ENCODE assay signal across 9 mouse cellular contexts in genomic region chr14:16840951-16841596, GRCm38 (mm10). TPM values are rescaled to one million over a fixed set of nuclear protein-coding genes. Genes with fewer than 3 reads are reported as not detected.
A peak's percentile ranks its signal among the peaks of the same experiment; 100 is the strongest.
DNase-seq lines count a peak whose midpoint lies in the region; ATAC-seq lines count a peak whose summit lies in the region.
"Had no signal": no experiment of that assay in that cellular context is flagged by ENCODE, and none has a peak within 500 bp of the region (broad histone marks: within the 10 kb centered on the region; RNA-seq: fewer than 3 reads in every experiment).

No protein-coding gene starts in this region.

- no peak overlapping the region for H3K4me3 ChIP-seq in forebrain, embryonic 13.5 days
- H3K4me3 ChIP-seq in forebrain, embryonic 12.5 days (replicated peaks): no peak overlapping the region

- H3K27me3 ChIP-seq in forebrain, embryonic 13.5 days: no peaks in the 10 kb centered on the region
- H3K27me3 ChIP-seq in forebrain, embryonic 12.5 days: no peaks in the 10 kb centered on the region

- H3K36me3 ChIP-seq in forebrain, embryonic 13.5 days (ENCODE audit: poor library complexity, severe bottlenecking): no peaks in the 10 kb centered on the region
- no peaks in the 10 kb centered on the region for H3K36me3 ChIP-seq in forebrain, embryonic 12.5 days (replicated peaks)

- DNase-seq in ovary, postnatal 36 days (ENCODE audit: low spot score): peak; percentile 16
- no peak for DNase-seq in ovary, adult 18-20 months (ENCODE audit: low spot score)
- DNase-seq in heart, postnatal 10 days: peak; percentile 66 to 70
- DNase-seq in layer of hippocampus, postnatal 36 days: peak; percentile 59
- DNase-seq in right cerebral cortex, postnatal 4 days: peak; percentile 55
- no peak for DNase-seq in thymus, postnatal 25 days

- intact Hi-C loops in heart, postnatal 10 days (cut with DNase I): loop anchor here (10.0 kb wide), 1 partner anchor 406 kb away; no protein-coding TSS in a partner anchor

- ATAC-seq in forebrain, embryonic 13.5 days: peak; percentile 88
- ATAC-seq in forebrain, embryonic 12.5 days (ENCODE audit: low FRiP score): no peak

- no peaks in the 10 kb centered on the region for H3K4me1 ChIP-seq in forebrain, embryonic 13.5 days
- H3K4me1 ChIP-seq in forebrain, embryonic 12.5 days: no peaks in the 10 kb centered on the region

- no peaks in the 10 kb centered on the region for H3K9me3 ChIP-seq in forebrain, embryonic 13.5 days (replicated peaks)
- H3K9me3 ChIP-seq in forebrain, embryonic 12.5 days: no peaks in the 10 kb centered on the region

- 49% methylated on average over 8 of the region's 8 CpGs for WGBS in forebrain, embryonic 13.5 days
- 59% methylated on average over 8 of the region's 8 CpGs for WGBS in forebrain, embryonic 12.5 days

- H3K27ac ChIP-seq in forebrain, embryonic 13.5 days: no peak overlapping the region
- H3K27ac ChIP-seq in forebrain, embryonic 12.5 days: no peak overlapping the region

- H3K9ac ChIP-seq in forebrain, embryonic 13.5 days: no peak overlapping the region
- no peak overlapping the region for H3K9ac ChIP-seq in forebrain, embryonic 12.5 days

- H3K4me2 ChIP-seq in forebrain, embryonic 13.5 days: no peak overlapping the region
- H3K4me2 ChIP-seq in forebrain, embryonic 12.5 days: no peak overlapping the region

RNA-seq across cellular contexts. Expression of gene Rarb, which starts 22.1 kb away (rescaled TPM):
- 6.1 and 9.6 TPM in 2 replicates for polyA plus RNA-seq in forebrain, embryonic 13.5 days (2015; fragmentation: Nextera tagmentation; extraction: Ambion mirVana)
- 9.1 and 12.7 TPM in 2 replicates for polyA plus RNA-seq in forebrain, embryonic 12.5 days (2016; fragmentation: Nextera tagmentation; extraction: Ambion mirVana)
- 10 to 100 TPM; 15.9 to 20.2 TPM for total RNA-seq in heart, postnatal 10 days (2021)
- total RNA-seq in layer of hippocampus, postnatal 36 days (2021): 1 to 10 TPM; 6.5 to 7.0 TPM
- total RNA-seq: common myeloid progenitor, adult 5-6 weeks had no signal

Comparison
In these comparisons a context has a peak if more than half of its experiments do, and no peak if none do; other contexts are left out.
1. DNase-seq: peak in ovary, postnatal 36 days (single experiment), heart, postnatal 10 days (2 of 2), layer of hippocampus, postnatal 36 days (2 of 2) and right cerebral cortex, postnatal 4 days (single experiment); none in ovary, adult 18-20 months (single experiment) and thymus, postnatal 25 days (single experiment).